Mouse (Mus musculus) heart, embryonic 12.5 days (tissue): ENCODE measurements around the gene Olfr559. TPM values are rescaled to one million over a fixed set of nuclear protein-coding genes. Genes with fewer than 3 reads are reported as not detected.

Experiments
- ATAC-seq: fragments of 200-750 bp; cut with Nextera tagmentation; 2 replicates; pipeline ENCODE4 v1.8.0; 2017; ENCODE audit warnings: moderate TSS enrichment, moderate library complexity; ENCODE audit not compliant: insufficient number of reproducible peaks, low FRiP score
- H3K27ac ChIP-seq: fragments of 300-500 bp; sonication (generic); 2 replicates; pipeline ENCODE4 v1.5.1; 2016; ENCODE audit warnings: mild to moderate bottlenecking, moderate library complexity; ENCODE audit not compliant: poor library complexity, severe bottlenecking
- H3K27me3 ChIP-seq: fragments of 300-500 bp; sonication (generic); replicated peaks from 2 replicates; pipeline ENCODE4 v1.6.1; 2016; ENCODE audit warnings: mild to moderate bottlenecking, moderate library complexity
- H3K36me3 ChIP-seq: fragments of 300-500 bp; sonication (generic); 2 replicates; pipeline ENCODE4 v1.6.1; 2016; ENCODE audit warnings: mild to moderate bottlenecking, moderate library complexity
- H3K4me1 ChIP-seq: fragments of 300-500 bp; sonication (generic); replicated peaks from 2 replicates; pipeline ENCODE4 v1.6.1; 2016; ENCODE audit warnings: mild to moderate bottlenecking
- H3K4me2 ChIP-seq: fragments of 300-500 bp; sonication (generic); 2 replicates; pipeline ENCODE4 v1.6.1; 2016; ENCODE audit warnings: mild to moderate bottlenecking, moderate library complexity
- H3K4me3 ChIP-seq: fragments of 300-500 bp; sonication (generic); 2 replicates; pipeline ENCODE4 v1.5.1; 2016; ENCODE audit warnings: mild to moderate bottlenecking
- H3K9ac ChIP-seq: fragments of 300-500 bp; sonication (generic); 2 replicates; pipeline ENCODE4 v1.6.1; 2016; ENCODE audit warnings: mild to moderate bottlenecking, moderate library complexity
- H3K9me3 ChIP-seq: fragments of 300-500 bp; sonication (generic); replicated peaks from 2 replicates; pipeline ENCODE4 v1.6.1; 2016; ENCODE audit warnings: mild to moderate bottlenecking, moderate library complexity
- WGBS: fragments of 180-500 bp; shearing (Covaris S2); methylation state at CpG from one replicate; pipeline ENCODE4 v1.1.7; 2016; 5-methylcytosine and 5-hydroxymethylcytosine counted together
- polyA plus RNA-seq: library from polyadenylated mRNA; unstranded; fragments of >200 nt; fragmentation: Nextera tagmentation; extraction: Ambion mirVana; gene quantifications from 2 replicates; pipeline ENCODE4 v1.2.1, GENCODE M21; 2016

Olfr559 gene
- polyA plus RNA-seq, 1 experiment from 2014 or later: not detected

GRCm38 (mm10) chr7:102681916-102682315 is 45.4 kb downstream of the Olfr559 start:
- H3K4me2 ChIP-seq: no peak overlapping the region
- peaks cover 34% of the 10 kb centered on the region for H3K36me3 ChIP-seq
- H3K27ac ChIP-seq: no peak overlapping the region
- ATAC-seq: no peak
- no peaks in the 10 kb centered on the region for H3K9me3 ChIP-seq
- no peak overlapping the region for H3K4me3 ChIP-seq
- WGBS: 68% methylated on average over 1 of the region's 1 CpGs
- H3K4me1 ChIP-seq: peaks cover 11% of the 10 kb centered on the region
- H3K9ac ChIP-seq: no peak overlapping the region
- no peaks in the 10 kb centered on the region for H3K27me3 ChIP-seq

GRCm38 (mm10) chr7:102676225-102676624 is 51.1 kb downstream of the Olfr559 start:
- H3K4me2 ChIP-seq: no peak overlapping the region
- peaks cover 12% of the 10 kb centered on the region for H3K36me3 ChIP-seq
- 66% methylated on average over 2 of the region's 2 CpGs for WGBS
- no peak overlapping the region for H3K9ac ChIP-seq
- H3K27ac ChIP-seq: no peak overlapping the region
- no peaks in the 10 kb centered on the region for H3K9me3 ChIP-seq
- no peak overlapping the region for H3K4me3 ChIP-seq
- no peak for ATAC-seq
- peaks cover 11% of the 10 kb centered on the region for H3K4me1 ChIP-seq
- H3K27me3 ChIP-seq: no peaks in the 10 kb centered on the region

Other genes starting within 250 kb of the Olfr559 start
- 0.15 TPM in 1 of 2 replicates, not detected in the other for gene Olfr543, start 245.8 kb downstream of the Olfr559 start, polyA plus RNA-seq
- gene Olfr544, start 239.2 kb downstream of the Olfr559 start, polyA plus RNA-seq: 0.06 and 0.08 TPM in 2 replicates
- gene Olfr545, start 227.9 kb downstream of the Olfr559 start, polyA plus RNA-seq: not detected in 2 replicates
- not detected in 2 replicates for gene Olfr547, start 192.7 kb downstream of the Olfr559 start, polyA plus RNA-seq
- gene Olfr548-ps1, start 186.6 kb downstream of the Olfr559 start, polyA plus RNA-seq: not detected in 2 replicates
- gene Olfr549, start 177.6 kb downstream of the Olfr559 start, polyA plus RNA-seq: not detected in 2 replicates
- 0.46 and 0.49 TPM in 2 replicates for gene Trim21, start 162.0 kb downstream of the Olfr559 start, polyA plus RNA-seq
- not detected in 2 replicates for gene Olfr550, start 156.0 kb downstream of the Olfr559 start, polyA plus RNA-seq
- gene Olfr551, start 135.6 kb downstream of the Olfr559 start, polyA plus RNA-seq: not detected in 2 replicates
- gene Olfr552, start 129.7 kb downstream of the Olfr559 start, polyA plus RNA-seq: not detected in 2 replicates
- gene Olfr553, start 109.3 kb downstream of the Olfr559 start, polyA plus RNA-seq: not detected in 2 replicates
- gene Olfr554, start 89.1 kb downstream of the Olfr559 start, polyA plus RNA-seq: not detected in 2 replicates
- not detected in 2 replicates for gene Olfr555, start 68.7 kb downstream of the Olfr559 start, polyA plus RNA-seq
- gene Olfr556, start 62.6 kb downstream of the Olfr559 start, polyA plus RNA-seq: not detected in 2 replicates
- gene Trim68, start 40.2 kb downstream of the Olfr559 start, polyA plus RNA-seq: 14.1 and 14.7 TPM in 2 replicates
- gene Olfr557, start 31.6 kb downstream of the Olfr559 start, polyA plus RNA-seq: not detected in 2 replicates
- not detected in 2 replicates for gene Olfr558, start 25.3 kb downstream of the Olfr559 start, polyA plus RNA-seq
- gene Olfr33, start 8.4 kb downstream of the Olfr559 start, polyA plus RNA-seq: not detected in 2 replicates
- not detected in 2 replicates for gene Olfr560, start 31.9 kb upstream of the Olfr559 start, polyA plus RNA-seq
- not detected in 2 replicates for gene Olfr78, start 32.0 kb upstream of the Olfr559 start, polyA plus RNA-seq
- not detected in 2 replicates for gene Olfr561, start 43.7 kb upstream of the Olfr559 start, polyA plus RNA-seq
- not detected in 2 replicates for gene Olfr564, start 76.0 kb upstream of the Olfr559 start, polyA plus RNA-seq
- gene Olfr566, start 131.3 kb upstream of the Olfr559 start, polyA plus RNA-seq: not detected in 2 replicates
- not detected in 2 replicates for gene Olfr568, start 149.6 kb upstream of the Olfr559 start, polyA plus RNA-seq
- not detected in 2 replicates for gene Olfr569, start 163.4 kb upstream of the Olfr559 start, polyA plus RNA-seq
- not detected in 2 replicates for gene Olfr570, start 167.1 kb upstream of the Olfr559 start, polyA plus RNA-seq
- gene Olfr571, start 190.0 kb upstream of the Olfr559 start, polyA plus RNA-seq: not detected in 2 replicates
- not detected in 2 replicates for gene Olfr572, start 196.9 kb upstream of the Olfr559 start, polyA plus RNA-seq
- gene Olfr573-ps1, start 215.1 kb upstream of the Olfr559 start, polyA plus RNA-seq: not detected in 2 replicates
- gene Olfr574, start 221.0 kb upstream of the Olfr559 start, polyA plus RNA-seq: not detected in 2 replicates
- not detected in 2 replicates for gene Olfr575, start 231.3 kb upstream of the Olfr559 start, polyA plus RNA-seq
- gene Olfr576, start 235.2 kb upstream of the Olfr559 start, polyA plus RNA-seq: not detected in 2 replicates
- gene Olfr577, start 248.5 kb upstream of the Olfr559 start, polyA plus RNA-seq: not detected in 2 replicates